Mouse (Mus musculus): ENCODE data around the gene Ahrr. TPM values are rescaled to one million over a fixed set of nuclear protein-coding genes. Genes with fewer than 3 reads are reported as not detected.

Gene Ahrr
- total RNA-seq (2021), result not detected
- long read RNA-seq, experiment 1, partial matches to known transcripts, result 0 of 1 reads
- long read RNA-seq, experiment 1, other reads (novel, unspliced or antisense), result 1 of 1 reads
- long read RNA-seq, experiment 2, result 0 reads

DNA sequence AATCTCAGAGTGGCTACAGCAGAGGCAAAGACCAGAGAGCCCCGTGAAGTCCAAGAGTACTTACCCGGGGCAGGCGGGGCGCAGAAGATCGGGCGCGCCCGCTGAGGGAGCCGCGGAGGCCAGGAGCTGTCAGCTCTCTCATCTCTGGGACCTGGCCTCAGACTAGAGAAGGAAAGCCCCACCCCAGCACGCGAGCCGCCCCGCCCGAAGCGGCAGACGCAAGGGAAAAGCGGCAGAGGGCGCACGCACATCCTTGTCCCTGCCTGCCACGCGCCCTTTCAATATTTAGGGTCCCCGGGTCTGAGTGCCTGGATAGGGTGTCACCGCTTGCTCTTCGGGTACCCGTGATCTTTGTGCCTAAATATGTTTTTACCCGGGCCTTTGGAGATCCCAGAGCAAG is at the start of gene Ahrr:
Ahrr (minus strand) TSS at position 165 of the 400 bp plus-strand sequence.
- DNase-seq, result peak; percentile 26

DNA sequence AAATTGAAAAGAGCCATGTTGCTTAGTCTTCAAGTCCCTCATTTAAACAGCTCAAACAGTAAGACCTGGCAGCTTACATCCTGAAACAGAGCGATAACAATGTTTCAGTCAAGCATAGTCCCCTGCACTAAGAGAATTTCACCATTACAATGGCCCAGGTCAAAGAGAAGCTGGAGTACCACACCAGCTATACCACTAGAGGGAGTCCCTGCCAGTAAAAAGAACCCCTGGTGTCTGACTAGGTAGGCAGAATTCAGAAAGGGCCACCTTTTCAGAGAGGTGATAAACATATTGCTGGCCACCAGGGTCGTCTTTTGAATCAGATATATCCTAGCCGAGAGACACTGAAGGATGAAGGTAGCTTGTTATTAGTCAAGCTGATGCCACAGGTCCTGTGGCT is 48.9 kb upstream of the Ahrr start:
- no peak for DNase-seq

GRCm38 (mm10) chr13:74329321-74329720 is 37.2 kb upstream of the Ahrr start:
- DNase-seq, result no peak

DNA sequence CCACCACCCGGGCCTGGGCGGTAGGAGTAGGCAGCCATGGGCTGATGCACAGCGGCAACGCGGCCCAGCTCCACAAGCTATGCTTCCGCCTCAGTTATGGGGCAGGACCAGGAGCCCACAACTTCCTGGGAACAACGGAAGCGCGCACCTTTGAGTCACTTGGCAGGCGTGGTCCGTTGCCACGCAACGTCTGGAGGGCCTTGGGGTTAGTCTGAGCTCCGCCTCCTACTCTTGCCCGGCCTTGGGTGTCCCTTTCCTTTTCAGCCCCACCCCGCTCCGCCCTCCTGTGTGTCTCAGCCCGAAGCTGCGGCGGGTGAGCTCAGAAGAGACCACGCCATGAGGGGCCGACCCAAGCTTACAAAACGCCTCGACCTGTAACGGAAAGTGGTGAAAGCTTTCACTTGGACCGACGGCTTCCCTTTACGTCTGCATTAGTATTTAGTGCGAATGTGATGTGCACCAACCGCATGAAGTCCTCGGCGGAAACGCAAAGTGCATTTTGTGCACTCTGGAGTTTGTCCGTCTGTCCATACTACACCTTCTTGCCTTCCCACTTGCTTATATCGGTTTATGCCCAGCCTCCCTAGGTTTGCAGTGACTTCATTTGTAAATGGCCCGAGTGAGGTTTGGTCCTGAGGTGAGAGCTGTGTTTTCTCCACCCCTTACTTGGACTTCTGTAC is 25.2 kb upstream of the Ahrr start, which contains the start of gene Pdcd6:
Pdcd6 (minus strand) TSS at position 411 of the 680 bp plus-strand sequence.
- DNase-seq, result peak; percentile 94

GRCm38 (mm10) chr13:74316789-74317169 is 24.6 kb upstream of the Ahrr start:
- DNase-seq, result no peak

GRCm38 (mm10) chr13:74316386-74316785 is 24.3 kb upstream of the Ahrr start:
- no peak for DNase-seq

GRCm38 (mm10) chr13:74314616-74315015 is 22.5 kb upstream of the Ahrr start:
- no peak for DNase-seq

- DNase-seq, result no peak
Measured at GRCm38 (mm10) chr13:74305780-74306179, 13.6 kb upstream of the Ahrr start.

DNA sequence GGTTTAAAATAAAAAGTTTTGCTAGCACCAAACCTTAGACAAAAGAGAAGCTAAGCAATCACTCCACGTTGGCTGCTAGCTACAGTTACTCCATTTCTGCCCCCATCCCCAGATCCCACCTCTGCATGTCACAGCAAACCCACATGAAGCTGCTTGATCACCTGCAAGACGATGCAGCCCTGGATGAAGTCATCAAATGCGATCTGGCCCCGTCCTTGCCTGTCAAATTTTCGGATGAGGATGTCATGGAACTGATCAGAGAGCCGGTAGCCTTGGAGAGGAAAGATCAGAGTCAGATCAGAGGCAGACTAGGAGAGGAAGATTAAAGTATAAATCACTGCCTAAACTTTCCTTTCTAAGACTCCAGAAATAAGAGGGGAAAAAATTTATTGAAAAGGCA is 13.2 kb upstream of the Ahrr start:
- DNase-seq, result no peak

GRCm38 (mm10) chr13:74302050-74303037 is 10.2 kb upstream of the Ahrr start:
- DNase-seq, result no peak

GRCm38 (mm10) chr13:74301607-74301984 is 9.5 kb upstream of the Ahrr start:
- no peak for DNase-seq

DNA sequence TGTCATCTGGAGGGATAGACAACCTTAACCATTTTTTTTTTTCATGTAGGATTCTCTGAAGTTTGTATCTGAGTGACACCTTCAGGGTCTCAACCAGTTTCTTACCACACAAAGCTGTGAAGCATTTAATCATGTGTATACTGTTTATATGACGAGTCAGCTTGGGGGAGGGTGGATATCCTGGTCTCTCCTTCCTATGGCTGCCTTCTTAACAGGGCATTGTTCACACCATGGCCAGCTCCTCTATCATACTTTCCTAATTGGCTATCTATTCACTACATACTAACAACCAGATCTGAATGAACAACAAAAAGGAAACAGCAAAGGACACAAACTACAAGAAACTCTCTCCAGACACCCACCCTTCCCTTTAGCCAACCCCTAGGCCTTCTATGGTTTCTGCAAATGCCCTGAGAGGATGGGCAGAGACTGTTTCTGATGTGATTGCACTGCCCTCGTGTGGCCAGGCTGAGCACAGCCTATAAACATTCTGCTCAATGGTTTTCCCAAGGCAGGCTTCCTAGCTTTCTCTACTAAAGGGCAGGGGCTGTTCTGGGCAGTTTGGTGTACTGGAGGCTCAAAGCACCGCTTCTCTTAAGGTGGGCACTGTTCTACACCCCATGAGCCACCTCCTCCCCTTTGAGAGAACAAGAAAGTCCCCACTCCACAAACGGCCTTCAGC is 8.9 kb upstream of the Ahrr start:
- peak; percentile 40 for DNase-seq

GRCm38 (mm10) chr13:74296376-74296775 is 4.2 kb upstream of the Ahrr start:
- no peak for DNase-seq

DNA sequence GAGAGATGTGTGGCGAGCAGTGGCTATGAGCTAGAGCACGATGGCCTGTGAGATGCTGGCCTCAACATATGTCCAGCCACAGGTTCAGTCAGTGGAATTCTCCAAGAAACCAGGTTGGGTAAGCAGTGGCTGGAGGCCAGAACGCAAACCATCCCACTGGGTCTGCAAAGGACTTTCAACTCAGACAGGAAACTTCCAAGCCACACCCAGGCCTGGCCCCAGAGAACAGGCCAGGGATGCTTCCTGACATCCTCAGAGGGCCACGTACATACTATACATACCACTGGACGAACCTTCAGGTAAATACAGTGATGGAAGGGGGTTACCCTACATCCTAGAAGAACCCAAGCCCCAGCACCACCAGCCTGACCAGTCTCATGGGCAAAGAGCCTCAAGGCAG is 2.5 kb downstream of the Ahrr start:
- no peak for DNase-seq

- no peak for DNase-seq
Measured at GRCm38 (mm10) chr13:74282299-74282698, 9.8 kb downstream of the Ahrr start.

DNA sequence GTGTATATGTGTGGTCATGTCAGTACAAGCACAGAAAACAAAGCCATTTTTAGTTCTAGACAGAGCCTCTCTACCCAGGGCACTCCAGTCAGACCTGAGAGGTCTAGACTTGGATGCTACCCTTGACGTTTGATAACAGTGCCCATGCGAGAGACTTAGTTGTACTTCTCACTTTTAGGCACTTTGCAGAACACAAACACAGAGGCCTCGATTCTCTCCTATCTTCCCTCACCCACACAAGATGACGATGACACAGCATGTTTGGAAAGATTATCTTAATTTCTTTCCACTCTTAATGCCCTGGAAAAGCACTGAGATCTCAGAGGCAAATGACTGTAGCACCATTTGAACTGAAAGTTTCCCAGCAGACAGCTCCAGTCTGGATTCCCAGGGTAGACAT is 16.4 kb downstream of the Ahrr start:
- DNase-seq, result no peak

DNA sequence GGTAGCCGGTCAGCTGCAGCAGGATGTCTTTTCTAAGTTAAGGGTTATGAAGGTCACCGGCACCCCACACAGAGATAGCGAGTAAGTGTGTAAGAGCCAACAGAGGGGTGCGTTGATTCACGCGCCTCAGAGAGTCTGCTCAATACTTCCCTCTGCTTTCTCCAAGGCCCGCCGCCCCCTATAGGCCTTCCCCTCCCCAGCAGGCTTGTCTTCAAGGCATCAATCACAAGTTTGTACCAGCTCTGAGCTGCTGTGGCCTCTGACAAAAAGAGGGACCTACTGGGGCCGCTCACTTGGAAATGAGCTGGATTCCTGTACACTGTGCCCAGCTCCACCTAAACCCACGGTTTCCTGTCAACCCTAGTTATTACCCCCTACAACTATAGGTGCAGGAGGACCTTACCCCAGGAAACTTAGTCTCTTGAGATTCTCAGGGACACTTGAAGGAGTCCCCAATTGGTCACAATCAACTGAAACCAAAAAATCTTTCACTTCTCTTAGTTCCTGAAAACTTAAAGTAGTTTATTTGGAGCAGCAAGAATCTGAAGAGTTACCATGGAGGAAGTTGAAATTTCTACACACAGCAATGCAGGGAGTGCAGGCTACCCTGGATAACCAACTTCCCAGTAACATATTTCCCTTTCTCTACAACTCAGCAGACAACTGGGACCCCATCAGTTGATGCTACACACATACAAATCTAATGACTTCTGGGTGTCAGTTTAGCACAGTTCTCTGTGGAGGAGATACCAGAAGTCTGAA is 31.7 kb downstream of the Ahrr start:
- DNase-seq, result no peak

GRCm38 (mm10) chr13:74259460-74260230 is 32.5 kb downstream of the Ahrr start:
- peak; percentile 38 for DNase-seq

DNA sequence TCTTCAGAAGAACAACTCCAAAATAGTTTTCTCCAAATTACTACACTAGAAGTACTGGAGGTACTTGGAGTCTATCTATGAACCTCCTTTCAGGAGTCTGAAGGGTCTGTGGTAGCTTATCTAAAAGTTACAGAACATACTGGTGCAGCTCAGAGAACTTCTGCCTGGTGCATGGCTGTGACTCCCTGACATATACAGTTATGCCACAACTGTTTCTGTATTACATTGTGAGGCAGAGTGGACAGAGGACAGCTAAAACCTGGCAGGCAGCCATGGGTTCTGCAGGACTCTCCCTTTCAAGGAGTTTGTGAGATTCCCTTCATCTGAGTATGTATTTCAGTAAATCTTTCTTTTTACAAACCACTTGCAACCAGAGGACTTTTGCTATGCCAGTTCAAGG is 45.6 kb downstream of the Ahrr start:
- no peak for DNase-seq

DNA sequence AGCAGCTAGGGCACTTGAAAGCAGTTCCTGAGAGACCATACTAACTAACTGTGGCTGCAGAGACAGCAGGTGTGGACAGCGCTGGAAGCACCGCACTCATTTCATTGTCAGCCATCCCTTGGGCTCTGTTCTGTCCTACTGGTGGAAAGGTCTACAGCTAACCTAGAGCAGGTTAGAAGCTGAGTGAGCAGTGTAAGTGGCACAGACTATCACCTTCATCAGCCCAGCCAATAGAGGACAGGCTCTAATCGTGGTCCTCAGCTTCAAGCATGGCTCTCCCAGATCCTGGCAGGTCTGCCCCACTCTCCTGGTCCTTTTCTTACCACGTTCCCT is 46.3 kb downstream of the Ahrr start:
- no peak for DNase-seq
